Mouse (Mus musculus): ENCODE measurements around the gene Tmem120b. TPM values are rescaled to one million over a fixed set of nuclear protein-coding genes. Genes with fewer than 3 reads are reported as not detected.

Tmem120b gene
- polyA plus RNA-seq, 1 experiment = 14.4 TPM

- DNase-seq (ENCODE audit: low spot score) = no peak
These were observed 22.5 kb downstream of the Tmem120b start for GRCm38 (mm10) chr5:123090560-123091306.

- DNase-seq (ENCODE audit: low spot score) = no peak
These were observed 24.9 kb downstream of the Tmem120b start for GRCm38 (mm10) chr5:123093077-123093633.

GRCm38 (mm10) chr5:123094238-123094991 is 26.2 kb downstream of the Tmem120b start:
- no peak for DNase-seq (ENCODE audit: low spot score)

- DNase-seq (ENCODE audit: low spot score) = no peak
These were observed 28.1 kb downstream of the Tmem120b start for GRCm38 (mm10) chr5:123096299-123096698.

GRCm38 (mm10) chr5:123098487-123098886 is 30.3 kb downstream of the Tmem120b start:
- no peak for DNase-seq (ENCODE audit: low spot score)

GRCm38 (mm10) chr5:123102376-123102775 is 34.2 kb downstream of the Tmem120b start:
- DNase-seq (ENCODE audit: low spot score) = no peak

GRCm38 (mm10) chr5:123103556-123103955 is 35.3 kb downstream of the Tmem120b start:
- no peak for DNase-seq (ENCODE audit: low spot score)

- no peak for DNase-seq (ENCODE audit: low spot score)
These were observed 36.6 kb downstream of the Tmem120b start for GRCm38 (mm10) chr5:123104769-123105168.

GRCm38 (mm10) chr5:123109452-123110203 is 41.4 kb downstream of the Tmem120b start:
- DNase-seq (ENCODE audit: low spot score) = no peak

GRCm38 (mm10) chr5:123110296-123110721 is 42.1 kb downstream of the Tmem120b start:
- no peak for DNase-seq (ENCODE audit: low spot score)

GRCm38 (mm10) chr5:123114109-123114508 is 45.9 kb downstream of the Tmem120b start:
- DNase-seq (ENCODE audit: low spot score) = no peak

- no peak for DNase-seq (ENCODE audit: low spot score)
These were observed 46.7 kb downstream of the Tmem120b start for GRCm38 (mm10) chr5:123114924-123115323.

- no peak for DNase-seq (ENCODE audit: low spot score)
These were observed 47.9 kb downstream of the Tmem120b start for GRCm38 (mm10) chr5:123116080-123116479.

GRCm38 (mm10) chr5:123117257-123117656 is 49.0 kb downstream of the Tmem120b start:
- DNase-seq (ENCODE audit: low spot score) = peak; percentile 59

- no peak for DNase-seq (ENCODE audit: low spot score)
These were observed 49.6 kb downstream of the Tmem120b start for GRCm38 (mm10) chr5:123117773-123118172.

- no peak for DNase-seq (ENCODE audit: low spot score)
These were observed 50.6 kb downstream of the Tmem120b start for GRCm38 (mm10) chr5:123118826-123119225.

GRCm38 (mm10) chr5:123120624-123121215 is 52.5 kb downstream of the Tmem120b start:
- no peak for DNase-seq (ENCODE audit: low spot score)

- no peak for DNase-seq (ENCODE audit: low spot score)
These were observed 54.0 kb downstream of the Tmem120b start for GRCm38 (mm10) chr5:123122181-123122580.

- no peak for DNase-seq (ENCODE audit: low spot score)
These were observed 56.9 kb downstream of the Tmem120b start for GRCm38 (mm10) chr5:123125105-123125504.

- DNase-seq (ENCODE audit: low spot score) = no peak
These were observed 57.6 kb downstream of the Tmem120b start for GRCm38 (mm10) chr5:123125638-123126406.

GRCm38 (mm10) chr5:123127031-123127430 is 58.8 kb downstream of the Tmem120b start:
- DNase-seq (ENCODE audit: low spot score) = no peak

Data from urinary bladder, adult 2 months (tissue).